Mouse (Mus musculus) cerebellum, adult 11 months (tissue): Measurements from ENCODE around the gene Pcyt1a.
"Not testable (repeated sequence)": the region's sequence is repeated elsewhere in the genome, so short reads cannot be mapped to it uniquely, and the experiment has no call there.

Experiments
- DNase-seq: peaks from one replicate; pipeline ENCODE4 v3.0.0; 2022

Pcyt1a gene

GRCm38 (mm10) chr16:32477315-32477714, 46.6 kb downstream of the Pcyt1a start:
- DNase-seq, result no peak

- DNase-seq, result no peak
These were observed 48.7 kb downstream of the Pcyt1a start for GRCm38 (mm10) chr16:32479415-32479814.

- DNase-seq, result no peak
These were observed 53.7 kb downstream of the Pcyt1a start for GRCm38 (mm10) chr16:32484431-32484871.

- DNase-seq, result no peak
These were observed 54.5 kb downstream of the Pcyt1a start for GRCm38 (mm10) chr16:32485209-32485608.

- DNase-seq, result no peak
These were observed 55.3 kb downstream of the Pcyt1a start for GRCm38 (mm10) chr16:32486046-32486445.

- DNase-seq, result no peak
These were observed 56.8 kb downstream of the Pcyt1a start, which contains the start of gene Slc51a for GRCm38 (mm10) chr16:32487234-32488111. Gene Slc51a (minus strand): TSS chr16:32487879.

GRCm38 (mm10) chr16:32488939-32489338, 58.2 kb downstream of the Pcyt1a start:
- DNase-seq, result no peak

- not testable (repeated sequence) for DNase-seq
These were observed 63.6 kb downstream of the Pcyt1a start for GRCm38 (mm10) chr16:32494371-32494770.

- DNase-seq, result no peak
These were observed 65.2 kb downstream of the Pcyt1a start, which contains the start of gene Zdhhc19 for GRCm38 (mm10) chr16:32495965-32496364. Gene Zdhhc19 (plus strand): TSS chr16:32496265.

- DNase-seq, result no peak
These were observed 68.3 kb downstream of the Pcyt1a start for GRCm38 (mm10) chr16:32498996-32499395.

GRCm38 (mm10) chr16:32499430-32500037, 68.8 kb downstream of the Pcyt1a start:
- peak; percentile 87 for DNase-seq

GRCm38 (mm10) chr16:32501459-32501858, 70.7 kb downstream of the Pcyt1a start:
- no peak for DNase-seq

GRCm38 (mm10) chr16:32502621-32503335, 72.1 kb downstream of the Pcyt1a start:
- no peak for DNase-seq

GRCm38 (mm10) chr16:32503633-32504032, 72.9 kb downstream of the Pcyt1a start:
- DNase-seq, result no peak

- no peak for DNase-seq
These were observed 75.6 kb downstream of the Pcyt1a start for GRCm38 (mm10) chr16:32506298-32506697.

- DNase-seq, result no peak
These were observed 76.1 kb downstream of the Pcyt1a start for GRCm38 (mm10) chr16:32506868-32507267.

- DNase-seq, result no peak
These were observed 76.7 kb downstream of the Pcyt1a start for GRCm38 (mm10) chr16:32507407-32507806.

GRCm38 (mm10) chr16:32508035-32508434, 77.3 kb downstream of the Pcyt1a start:
- no peak for DNase-seq

- DNase-seq, result no peak
These were observed 77.9 kb downstream of the Pcyt1a start for GRCm38 (mm10) chr16:32508506-32509065.

GRCm38 (mm10) chr16:32509066-32509942, 78.6 kb downstream of the Pcyt1a start:
- no peak for DNase-seq

- no peak for DNase-seq
These were observed 79.9 kb downstream of the Pcyt1a start for GRCm38 (mm10) chr16:32510399-32511337.
